Mouse (Mus musculus) CH12.LX (cell line): ENCODE data around the gene Cenpm. TPM values are rescaled to one million over a fixed set of nuclear protein-coding genes. Genes with fewer than 3 reads are reported as not detected.

Experiments
- DNase-seq: peaks from one replicate; pipeline ENCODE4 v3.0.0-alpha.2; 2013; ENCODE audit errors: extremely low read depth
- H3K27ac ChIP-seq: 2 replicates; pipeline ENCODE4 v1.5.1; 2012; ENCODE audit warnings: low read depth, mild to moderate bottlenecking, control low read depth, moderate library complexity; ENCODE audit not compliant: insufficient read depth
- H3K27me3 ChIP-seq: replicated peaks from 2 replicates; pipeline ENCODE3; 2012; ENCODE audit warnings: inconsistent platforms
- H3K36me3 ChIP-seq, 2 experiments: replicated peaks in 1 of 2; 2 replicates each; pipeline versions ENCODE3 to v1.6.1; 2012; ENCODE audit warnings: inconsistent platforms in 1 of 2, low read length in 1 of 2, mild to moderate bottlenecking in 1 of 2, mixed read lengths in 1 of 2, moderate library complexity in 1 of 2; ENCODE audit not compliant: control insufficient read depth in 1 of 2, insufficient read depth in 1 of 2
- H3K4me1 ChIP-seq, 2 experiments: 2 replicates each; pipeline ENCODE4 v1.6.1; 2012; ENCODE audit warnings: inconsistent platforms in 1 of 2, moderate library complexity in 1 of 2; ENCODE audit not compliant: insufficient read depth in 2 of 2, control insufficient read depth in 1 of 2
- H3K4me2 ChIP-seq: 2 replicates; pipeline ENCODE4 v1.6.1; 2012; ENCODE audit warnings: low read depth, mild to moderate bottlenecking, control low read depth; ENCODE audit not compliant: poor library complexity, insufficient read depth, severe bottlenecking
- H3K4me3 ChIP-seq, 3 experiments: fragments of 150-350 bp in 1 of 3; sonication (generic) in 1 of 3; replicated peaks in 1 of 3; 2 replicates each; pipeline versions ENCODE3 to v1.5.1; 2011 to 2012; ENCODE audit warnings: low read depth in 2 of 3, low read length in 2 of 3, mild to moderate bottlenecking in 2 of 3, moderate library complexity in 2 of 3, control low read depth in 1 of 3, improper control_type of control experiment in 1 of 3, inconsistent platforms in 1 of 3, mixed read lengths in 1 of 3; ENCODE audit not compliant: poor library complexity in 1 of 3
- H3K79me2 ChIP-seq: replicated peaks from 2 replicates; pipeline ENCODE4 v1.6.1; 2012; ENCODE audit warnings: mild to moderate bottlenecking, moderate library complexity; ENCODE audit not compliant: control insufficient read depth, poor library complexity, insufficient read depth, severe bottlenecking; ENCODE audit errors: extremely low read depth
- H3K9ac ChIP-seq: 2 replicates; pipeline ENCODE4 v1.6.1; 2012; ENCODE audit warnings: low read depth, mild to moderate bottlenecking, control low read depth, moderate library complexity; ENCODE audit not compliant: insufficient read depth
- H3K9me3 ChIP-seq: replicated peaks from 2 replicates; pipeline ENCODE3; 2012; ENCODE audit warnings: low read length, inconsistent platforms, mixed read lengths
- BHLHE40 ChIP-seq: IDR thresholded peaks from 2 replicates; pipeline ENCODE4 v1.6.1; 2011; ENCODE audit warnings: mild to moderate bottlenecking, low read depth, low read length, improper control_type of control experiment
- CTCF ChIP-seq, 2 experiments: IDR thresholded peaks in 1 of 2; conservative IDR thresholded peaks in 1 of 2; 2 replicates each; pipeline ENCODE4 v1.5.1; 2011 to 2012; ENCODE audit warnings: low read depth in 2 of 2, low read length in 2 of 2, improper control_type of control experiment in 1 of 2, inconsistent platforms in 1 of 2, mild to moderate bottlenecking in 1 of 2, moderate library complexity in 1 of 2
- E2F4 ChIP-seq: IDR thresholded peaks from 2 replicates; pipeline ENCODE4 v1.6.1; 2011; ENCODE audit warnings: low read depth, low read length, improper control_type of control experiment; ENCODE audit not compliant: insufficient replicate concordance
- ELF1 ChIP-seq: IDR thresholded peaks from 2 replicates; pipeline ENCODE4 v1.6.1; 2014; ENCODE audit warnings: low read depth, mild to moderate bottlenecking, inconsistent platforms, low read length, improper control_type of control experiment
- ETS1 ChIP-seq: conservative IDR thresholded peaks from 2 replicates; pipeline ENCODE4 v1.6.1; 2012; ENCODE audit warnings: low read depth, mild to moderate bottlenecking, inconsistent platforms, low read length, improper control_type of control experiment, moderate library complexity
- GABPA ChIP-seq: IDR thresholded peaks from 2 replicates; pipeline ENCODE4 v1.6.1; 2012; ENCODE audit warnings: low read depth, low read length, improper control_type of control experiment, inconsistent platforms; ENCODE audit not compliant: insufficient replicate concordance
- IRF4 ChIP-seq: IDR thresholded peaks from 2 replicates; pipeline ENCODE4 v1.6.1; 2014; ENCODE audit warnings: low read depth, mild to moderate bottlenecking, inconsistent platforms, low read length, improper control_type of control experiment
- JUN ChIP-seq: IDR thresholded peaks from 2 replicates; pipeline ENCODE4 v1.6.1; 2011; ENCODE audit warnings: low read depth, mild to moderate bottlenecking, low read length, improper control_type of control experiment, moderate library complexity; ENCODE audit not compliant: insufficient read depth
- KAT2A ChIP-seq: IDR thresholded peaks from 2 replicates; pipeline ENCODE4 v1.6.1; 2012; ENCODE audit warnings: low read length, improper control_type of control experiment, inconsistent platforms; ENCODE audit not compliant: insufficient replicate concordance
- MXI1 ChIP-seq: IDR thresholded peaks from 2 replicates; pipeline ENCODE4 v1.6.1; 2011; ENCODE audit warnings: mild to moderate bottlenecking, low read depth, low read length, improper control_type of control experiment
- NELFE ChIP-seq: IDR thresholded peaks from 2 replicates; pipeline ENCODE4 v1.6.1; 2011; ENCODE audit warnings: low read depth, low read length, improper control_type of control experiment
- POLR2A ChIP-seq: IDR thresholded peaks from 2 replicates; pipeline ENCODE4 v1.6.1; 2011; ENCODE audit warnings: low read depth, mild to moderate bottlenecking, improper control_type of control experiment, low read length
- POLR2AphosphoS2 ChIP-seq: IDR thresholded peaks from 2 replicates; pipeline ENCODE4 v1.6.1; 2011; ENCODE audit warnings: low read depth, low read length, improper control_type of control experiment
- RAD21 ChIP-seq: IDR thresholded peaks from 2 replicates; pipeline ENCODE4 v1.6.1; 2011; ENCODE audit warnings: low read depth, mild to moderate bottlenecking, low read length, improper control_type of control experiment, moderate library complexity
- RCOR1 ChIP-seq: conservative IDR thresholded peaks from 2 replicates; pipeline ENCODE4 v1.6.1; 2012; ENCODE audit warnings: low read depth, mild to moderate bottlenecking, inconsistent platforms, low read length, improper control_type of control experiment
- TBP ChIP-seq: conservative IDR thresholded peaks from 2 replicates; pipeline ENCODE4 v1.6.1; 2011; ENCODE audit warnings: low read depth, low read length, improper control_type of control experiment
- TCF12 ChIP-seq: IDR thresholded peaks from 2 replicates; pipeline ENCODE4 v1.6.1; 2014; ENCODE audit warnings: low read depth, mild to moderate bottlenecking, inconsistent platforms, low read length, improper control_type of control experiment
- UBTF ChIP-seq: IDR thresholded peaks from 2 replicates; pipeline ENCODE4 v1.6.1; 2012; ENCODE audit warnings: low read depth, mild to moderate bottlenecking, inconsistent platforms, low read length, improper control_type of control experiment, moderate library complexity
- USF1 ChIP-seq: IDR thresholded peaks from 2 replicates; pipeline ENCODE4 v1.6.1; 2014; ENCODE audit warnings: low read depth, mild to moderate bottlenecking, inconsistent platforms, low read length, improper control_type of control experiment
- USF2 ChIP-seq: conservative IDR thresholded peaks from 2 replicates; pipeline ENCODE4 v1.6.1; 2011; ENCODE audit warnings: low read depth, low read length, improper control_type of control experiment
- ZKSCAN1 ChIP-seq: IDR thresholded peaks from 2 replicates; pipeline ENCODE4 v1.6.1; 2012; ENCODE audit warnings: low read depth, inconsistent platforms, low read length, improper control_type of control experiment, borderline replicate concordance
- ZNF384 ChIP-seq: IDR thresholded peaks from 2 replicates; pipeline ENCODE4 v1.6.1; 2012; ENCODE audit warnings: low read depth, low read length, improper control_type of control experiment, inconsistent platforms
- dilution Hi-C: fragments of 300-500 bp; cut with MboI; formaldehyde crosslinking; loops from 2 replicates; pipeline ENCODE4 v1.14.3; 2020; ENCODE audit warnings: low sequenced_read_pairs; ENCODE audit not compliant: extremely low pct_unique_long_range_greater_than_20kb, extremely low pct_ligation_motif_present
- in situ Hi-C: fragments of 300-500 bp; cut with MboI; formaldehyde crosslinking; loops from 3 replicates; pipeline ENCODE4 v1.14.3; 2019; ENCODE audit warnings: low sequenced_read_pairs, low pct_ligation_motif_present, low pct_unique_long_range_greater_than_20kb, mixed read lengths
- polyA plus RNA-seq: library from polyadenylated mRNA; unstranded; fragments of >175 nt; gene quantifications from 2 replicates; pipeline ENCODE4 v1.2.1, GENCODE M21; 2012; ENCODE audit warnings: low read depth; ENCODE audit not compliant: insufficient read length
- total RNA-seq, 2 experiments: library from RNA; depleted of rRNA; stranded (reverse); fragments of 300-350 nt in 1 of 2; fragments of >200 nt in 1 of 2; gene quantifications; 2 replicates each; pipeline ENCODE4 v1.2.3; 2012 to 2014

Gene Cenpm
- total and polyA plus RNA-seq, 3 experiments, result 22.8 to 39.6 (median 34.2) TPM

DNA sequence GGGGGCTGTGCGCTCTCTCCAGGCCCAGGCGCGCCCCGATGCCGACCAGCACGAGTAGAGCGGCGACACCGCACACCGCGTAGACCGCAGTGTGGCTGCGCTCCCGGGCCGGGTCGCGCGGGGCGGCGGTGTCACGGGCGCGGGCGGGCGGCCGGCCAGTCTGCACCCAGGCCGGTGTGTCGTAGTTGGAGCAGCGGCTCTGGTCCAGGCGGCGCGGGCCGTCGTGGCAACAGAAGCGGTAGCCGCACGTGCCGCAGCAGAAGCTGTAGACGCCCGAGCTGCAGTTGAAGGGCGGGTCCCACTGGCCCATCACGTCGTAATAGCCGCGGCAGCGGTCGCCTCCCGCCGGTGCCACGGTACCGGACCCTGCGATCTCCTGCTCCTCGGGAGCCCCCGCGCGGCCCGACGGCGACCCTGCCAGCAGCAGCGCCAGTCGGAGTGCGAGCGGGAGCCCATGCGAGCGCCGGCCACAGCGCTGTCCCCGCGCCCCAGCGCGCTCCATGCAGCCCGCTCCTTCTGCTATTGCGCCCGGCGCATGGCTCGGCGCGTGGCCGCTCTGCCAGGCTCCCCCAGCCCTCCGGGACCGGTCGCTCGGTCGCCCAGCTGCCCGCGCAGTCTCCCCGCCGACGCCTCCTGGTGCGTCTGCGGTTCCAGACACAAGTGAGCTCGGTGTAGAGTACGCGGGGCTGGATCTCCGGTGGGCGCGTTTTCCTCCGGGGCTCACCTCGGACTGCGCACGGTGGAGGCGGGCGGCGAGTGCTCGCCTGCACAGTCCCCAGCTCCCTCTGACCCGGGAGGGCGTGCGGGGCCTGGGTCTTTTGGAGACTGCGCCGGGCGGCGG, 32.4 kb downstream of the Cenpm start:
- Histone ChIP-seq H3K9me3 (peaks cover 3% of the 10 kb centered on the region), H3K4me1 (peaks cover 16 to 47% of the 10 kb centered on the region in 2 experiments), H3K27ac (peak overlapping the region; percentile 77), H3K27me3 (no peaks in the 10 kb centered on the region), H3K9ac (peak overlapping the region; percentile 82), H3K4me2 (peak overlapping the region; percentile 88), H3K79me2 (peaks cover 71% of the 10 kb centered on the region), H3K36me3 (peaks cover 14 to 39% of the 10 kb centered on the region in 2 experiments), H3K4me3 (peak overlapping the region; percentile 74 to 98 (median 93))
- dilution Hi-C loops, result no loop called here
- TF ChIP-seq IRF4 (peak; percentile 27; the same call in 1 of the 2 replicates), UBTF (peak; percentile 84; the same call in 1 of the 2 replicates), ZNF384 (no peak), ETS1 (no peak), KAT2A (no peak), RCOR1 (no peak), JUN (no peak), NELFE (peak; percentile 68; the same call in 1 of the 2 replicates), MXI1 (no peak; the same call in none of the 2 replicates), USF2 (no peak), GABPA (no peak), CTCF (conservative IDR thresholded peaks at IDR 0.05 in 1 of 2, IDR thresholded peaks at IDR 0.05 in 1 of 2; ENCODE audit: low read depth in 2 of 2, low read length in 2 of 2) (peak in 1 of 2 experiments; percentile 35; a peak in 2 of 4 replicates), TBP (no peak), ZKSCAN1 (no peak), TCF12 (no peak), E2F4 (no peak), POLR2AphosphoS2 (peak; percentile 53), ELF1 (no peak), RAD21 (peak; percentile 4), POLR2A (peak; percentile 57; the same call in 1 of the 2 replicates), BHLHE40 (peak; percentile 86), USF1 (no peak)
- in situ Hi-C loops, result loop anchor here (10.0 kb wide), 1 partner anchor 67 kb away; the partner anchor contains the start of gene Srebf2
- no peak for DNase-seq
